Mouse (Mus musculus): ENCODE measurements around the gene Mroh2a. TPM values are rescaled to one million over a fixed set of nuclear protein-coding genes. Genes with fewer than 3 reads are reported as not detected.

The Mroh2a gene
- polyA plus RNA-seq, 1 experiment, result not detected

- H3K4me1 ChIP-seq (ENCODE audit: control insufficient read depth, insufficient read depth, low read length), result no peaks in the 10 kb centered on the region
- no peak for TF ChIP-seq CTCF (IDR thresholded peaks at IDR 0.05; ENCODE audit: extremely low read depth, insufficient read depth, low read length)
- H3K4me3 ChIP-seq (ENCODE audit: insufficient read depth, low read length), result no peak overlapping the region
- H3K27ac ChIP-seq (ENCODE audit: insufficient read depth, low read length), result no peak overlapping the region
Observed at GRCm38 (mm10) chr1:88225741-88226140, 1.0 kb upstream of the Mroh2a start.

- Histone ChIP-seq H3K27ac (ENCODE audit: insufficient read depth, low read length) (no peak overlapping the region), H3K4me1 (ENCODE audit: control insufficient read depth, insufficient read depth, low read length) (no peaks in the 10 kb centered on the region)
Observed at GRCm38 (mm10) chr1:88227482-88227881, 696 bp downstream of the Mroh2a start.

GRCm38 (mm10) chr1:88228121-88228520 is 1.3 kb downstream of the Mroh2a start:
- Histone ChIP-seq H3K27ac (ENCODE audit: insufficient read depth, low read length) (no peak overlapping the region), H3K4me3 (ENCODE audit: insufficient read depth, low read length) (no peak overlapping the region), H3K4me1 (ENCODE audit: control insufficient read depth, insufficient read depth, low read length) (no peaks in the 10 kb centered on the region)
- TF ChIP-seq CTCF (IDR thresholded peaks at IDR 0.05; ENCODE audit: extremely low read depth, insufficient read depth, low read length), result no peak
- no peak for TF ChIP-seq POLR2A (IDR thresholded peaks at IDR 0.05; ENCODE audit: extremely low read depth, insufficient read depth, low read length)

More at GRCm38 (mm10) chr1:88227482-88227881, 696 bp downstream of the Mroh2a start:
- TF ChIP-seq CTCF (IDR thresholded peaks at IDR 0.05; ENCODE audit: extremely low read depth, insufficient read depth, low read length) (no peak), POLR2A (IDR thresholded peaks at IDR 0.05; ENCODE audit: extremely low read depth, insufficient read depth, low read length) (no peak)
- H3K4me3 ChIP-seq (ENCODE audit: insufficient read depth, low read length), result no peak overlapping the region

- no peak overlapping the region for H3K4me3 ChIP-seq (ENCODE audit: insufficient read depth, low read length)
- H3K4me1 ChIP-seq (ENCODE audit: control insufficient read depth, insufficient read depth, low read length), result no peaks in the 10 kb centered on the region
- H3K27ac ChIP-seq (ENCODE audit: insufficient read depth, low read length), result no peak overlapping the region
- TF ChIP-seq CTCF (IDR thresholded peaks at IDR 0.05; ENCODE audit: extremely low read depth, insufficient read depth, low read length) (no peak), POLR2A (IDR thresholded peaks at IDR 0.05; ENCODE audit: extremely low read depth, insufficient read depth, low read length) (no peak)
Observed at GRCm38 (mm10) chr1:88229566-88229965, 2.8 kb downstream of the Mroh2a start.

GRCm38 (mm10) chr1:88229986-88230385 is 3.2 kb downstream of the Mroh2a start:
- Histone ChIP-seq H3K4me3 (ENCODE audit: insufficient read depth, low read length) (no peak overlapping the region), H3K27ac (ENCODE audit: insufficient read depth, low read length) (no peak overlapping the region), H3K4me1 (ENCODE audit: control insufficient read depth, insufficient read depth, low read length) (no peaks in the 10 kb centered on the region)
- TF ChIP-seq CTCF (IDR thresholded peaks at IDR 0.05; ENCODE audit: extremely low read depth, insufficient read depth, low read length), result no peak

- Histone ChIP-seq H3K4me1 (ENCODE audit: control insufficient read depth, insufficient read depth, low read length) (no peaks in the 10 kb centered on the region), H3K4me3 (ENCODE audit: insufficient read depth, low read length) (no peak overlapping the region), H3K27ac (ENCODE audit: insufficient read depth, low read length) (no peak overlapping the region)
- no peak for TF ChIP-seq POLR2A (IDR thresholded peaks at IDR 0.05; ENCODE audit: extremely low read depth, insufficient read depth, low read length)
- no peak for TF ChIP-seq CTCF (IDR thresholded peaks at IDR 0.05; ENCODE audit: extremely low read depth, insufficient read depth, low read length)
Observed at GRCm38 (mm10) chr1:88230421-88230820, 3.6 kb downstream of the Mroh2a start.

- Histone ChIP-seq H3K4me1 (ENCODE audit: control insufficient read depth, insufficient read depth, low read length) (no peaks in the 10 kb centered on the region), H3K27ac (ENCODE audit: insufficient read depth, low read length) (no peak overlapping the region), H3K4me3 (ENCODE audit: insufficient read depth, low read length) (no peak overlapping the region)
- TF ChIP-seq POLR2A (IDR thresholded peaks at IDR 0.05; ENCODE audit: extremely low read depth, insufficient read depth, low read length), result no peak
- TF ChIP-seq CTCF (IDR thresholded peaks at IDR 0.05; ENCODE audit: extremely low read depth, insufficient read depth, low read length), result no peak
Observed at GRCm38 (mm10) chr1:88230981-88231802, 4.4 kb downstream of the Mroh2a start.

- H3K27ac ChIP-seq (ENCODE audit: insufficient read depth, low read length), result no peak overlapping the region
- H3K4me3 ChIP-seq (ENCODE audit: insufficient read depth, low read length), result no peak overlapping the region
- TF ChIP-seq POLR2A (IDR thresholded peaks at IDR 0.05; ENCODE audit: extremely low read depth, insufficient read depth, low read length), result no peak
- TF ChIP-seq CTCF (IDR thresholded peaks at IDR 0.05; ENCODE audit: extremely low read depth, insufficient read depth, low read length), result no peak
- no peaks in the 10 kb centered on the region for H3K4me1 ChIP-seq (ENCODE audit: control insufficient read depth, insufficient read depth, low read length)
Observed at GRCm38 (mm10) chr1:88231803-88232499, 5.2 kb downstream of the Mroh2a start.

GRCm38 (mm10) chr1:88232664-88233380 is 6.0 kb downstream of the Mroh2a start:
- Histone ChIP-seq H3K4me1 (ENCODE audit: control insufficient read depth, insufficient read depth, low read length) (no peaks in the 10 kb centered on the region), H3K4me3 (ENCODE audit: insufficient read depth, low read length) (no peak overlapping the region), H3K27ac (ENCODE audit: insufficient read depth, low read length) (no peak overlapping the region)
- TF ChIP-seq POLR2A (IDR thresholded peaks at IDR 0.05; ENCODE audit: extremely low read depth, insufficient read depth, low read length) (no peak), CTCF (IDR thresholded peaks at IDR 0.05; ENCODE audit: extremely low read depth, insufficient read depth, low read length) (no peak)

All from cortical plate, adult 2 months (tissue).